ENCODE assay signal across 11 mouse cellular contexts in genomic region chr11:88585880-88586279, GRCm38 (mm10).
DNase-seq lines count a peak whose midpoint lies in the region; ATAC-seq and TF ChIP-seq lines count a peak whose summit lies in the region.
"Had no signal": no experiment of that assay in that cellular context is flagged by ENCODE, and none has a peak within 500 bp of the region (broad histone marks: within the 10 kb centered on the region; RNA-seq: fewer than 3 reads in every experiment).

No protein-coding gene starts in this region.

- no peaks in the 10 kb centered on the region for H3K9me3 ChIP-seq in heart, embryonic 16.5 days (replicated peaks; ENCODE audit: control insufficient read depth, low read length)
- H3K9me3 ChIP-seq in forebrain, embryonic 16.5 days (ENCODE audit: control insufficient read depth, low read length) = no peaks in the 10 kb centered on the region
- no peaks in the 10 kb centered on the region for H3K9me3 ChIP-seq in midbrain, embryonic 15.5 days
- H3K9me3 ChIP-seq: megakaryocyte, embryonic 14.5 days had no signal

- ATAC-seq in heart, embryonic 16.5 days (replicated peaks; ENCODE audit: extremely low read depth, insufficient read depth, low FRiP score) = no peak
- no peak for ATAC-seq in forebrain, embryonic 16.5 days
- no peak for ATAC-seq in midbrain, embryonic 15.5 days (replicated peaks)
- ATAC-seq in erythroblast, adult 5-6 weeks (replicated peaks; ENCODE audit: low FRiP score, poor library complexity, severe bottlenecking) = no peak

- H3K9ac ChIP-seq in heart, embryonic 16.5 days (ENCODE audit: low read length) = no peak overlapping the region
- H3K9ac ChIP-seq in forebrain, embryonic 16.5 days (replicated peaks; ENCODE audit: low read depth, low read length) = no peak overlapping the region
- H3K9ac ChIP-seq in midbrain, embryonic 15.5 days = no peak overlapping the region; the same call in 1 of the 2 replicates

- TF ChIP-seq CTCF in cortical plate, adult 2 months (IDR thresholded peaks at IDR 0.05; ENCODE audit: extremely low read depth, insufficient read depth, low read length) = no peak
- no peak for TF ChIP-seq CTCF in lung, adult 2 months (IDR thresholded peaks at IDR 0.05; ENCODE audit: insufficient read depth, low read length)

- peak overlapping the region; percentile 86 for H3K27ac ChIP-seq in heart, embryonic 16.5 days (ENCODE audit: low read length)
- peak overlapping the region; percentile 82 for H3K27ac ChIP-seq in cortical plate, adult 2 months (ENCODE audit: insufficient read depth, low read length)
- H3K27ac ChIP-seq in forebrain, embryonic 16.5 days (ENCODE audit: low read length) = no peak overlapping the region
- H3K27ac ChIP-seq in midbrain, embryonic 15.5 days = peak overlapping the region; percentile 74

- no peak for TF ChIP-seq POLR2A in cortical plate, adult 2 months (IDR thresholded peaks at IDR 0.05; ENCODE audit: extremely low read depth, insufficient read depth, low read length)
- no peak for TF ChIP-seq POLR2A in lung, adult 2 months (IDR thresholded peaks at IDR 0.05; ENCODE audit: borderline replicate concordance, extremely low read depth, low read depth, low read length)

- peaks cover 15% of the 10 kb centered on the region; the same call in 1 of the 2 replicates for H3K36me3 ChIP-seq in heart, embryonic 16.5 days (ENCODE audit: control insufficient read depth, insufficient read depth)
- H3K36me3 ChIP-seq in forebrain, embryonic 16.5 days (ENCODE audit: control insufficient read depth, insufficient read depth) = no peaks in the 10 kb centered on the region
- H3K36me3 ChIP-seq in midbrain, embryonic 15.5 days (replicated peaks) = no peaks in the 10 kb centered on the region

- no peak overlapping the region for H3K4me3 ChIP-seq in heart, embryonic 16.5 days (ENCODE audit: low read length)
- H3K4me3 ChIP-seq in cortical plate, adult 2 months (ENCODE audit: insufficient read depth, low read length) = no peak overlapping the region
- no peak overlapping the region for H3K4me3 ChIP-seq in forebrain, embryonic 16.5 days (replicated peaks; ENCODE audit: low read length)
- H3K4me3 ChIP-seq in midbrain, embryonic 15.5 days = no peak overlapping the region
- no peak overlapping the region for H3K4me3 ChIP-seq in lung, adult 2 months (replicated peaks; ENCODE audit: extremely low read depth, low read depth, low read length)
- H3K4me3 ChIP-seq: megakaryocyte, embryonic 14.5 days had no signal

- H3K4me2 ChIP-seq in heart, embryonic 16.5 days (ENCODE audit: low read depth, low read length) = no peak overlapping the region
- peak overlapping the region; percentile 3; the same call in 1 of the 2 replicates for H3K4me2 ChIP-seq in forebrain, embryonic 16.5 days (ENCODE audit: low read length)
- no peak overlapping the region for H3K4me2 ChIP-seq in midbrain, embryonic 15.5 days

- H3K4me1 ChIP-seq in heart, embryonic 16.5 days (ENCODE audit: control insufficient read depth, insufficient read depth, low read length) = peaks cover 59% of the 10 kb centered on the region
- H3K4me1 ChIP-seq in cortical plate, adult 2 months (ENCODE audit: control insufficient read depth, insufficient read depth, low read length) = peaks cover 12% of the 10 kb centered on the region
- H3K4me1 ChIP-seq in forebrain, embryonic 16.5 days (replicated peaks; ENCODE audit: control insufficient read depth, insufficient read depth, low read length) = peaks cover 86% of the 10 kb centered on the region
- peaks cover 92% of the 10 kb centered on the region for H3K4me1 ChIP-seq in midbrain, embryonic 15.5 days
- H3K4me1 ChIP-seq in lung, adult 2 months (ENCODE audit: control insufficient read depth, insufficient read depth, low read length) = peaks cover 22% of the 10 kb centered on the region

- DNase-seq in heart, postnatal 4 days = no peak
- DNase-seq in thymus, adult 18-20 months = no peak
- no peak for DNase-seq in lung, adult 2 months
- DNase-seq: cerebellum, adult 18-20 months; thymus, postnatal 36 days had no signal

- no peaks in the 10 kb centered on the region for H3K27me3 ChIP-seq in heart, embryonic 16.5 days (ENCODE audit: control insufficient read depth, insufficient read depth, low read length)
- no peaks in the 10 kb centered on the region for H3K27me3 ChIP-seq in forebrain, embryonic 16.5 days (replicated peaks; ENCODE audit: control insufficient read depth, insufficient read depth, low read length)
- H3K27me3 ChIP-seq in midbrain, embryonic 15.5 days (replicated peaks) = no peaks in the 10 kb centered on the region
- H3K27me3 ChIP-seq: megakaryocyte, embryonic 14.5 days had no signal

- WGBS in heart, embryonic 16.5 days = 55% methylated on average over 2 of the region's 2 CpGs
- WGBS in forebrain, embryonic 16.5 days = 26% methylated on average over 2 of the region's 2 CpGs
- WGBS in midbrain, embryonic 15.5 days = 36% methylated on average over 2 of the region's 2 CpGs
- 81% methylated on average over 2 of the region's 2 CpGs for WGBS in lung, adult 2 months
